In the genomic region with DNA sequence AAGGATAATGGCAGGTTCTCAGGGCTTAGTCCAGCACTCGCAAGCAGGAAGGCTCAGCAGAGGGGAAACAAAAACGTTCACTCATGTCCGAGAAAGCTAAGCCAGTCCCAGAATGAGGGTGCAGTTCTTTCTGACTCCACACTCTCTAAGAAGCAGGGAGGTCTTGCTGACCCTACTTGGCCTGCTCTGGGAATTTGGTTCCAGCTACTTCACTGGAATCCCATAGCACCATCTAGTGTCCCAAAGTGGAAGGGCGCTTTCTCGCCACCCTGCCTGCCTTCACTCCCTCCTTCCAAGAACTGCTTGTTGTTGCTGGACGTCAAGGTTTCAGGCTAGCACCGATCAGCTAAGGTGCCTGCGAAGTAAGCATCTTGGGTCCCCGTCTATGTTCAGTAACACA, we compare ENCODE assay signal across 9 mouse cellular contexts. TPM values are rescaled to one million over a fixed set of nuclear protein-coding genes. Genes with fewer than 3 reads are reported as not detected.
DNase-seq lines count a peak whose midpoint lies in the region; ATAC-seq and TF ChIP-seq lines count a peak whose summit lies in the region.
"Had no signal": no experiment of that assay in that cellular context is flagged by ENCODE, and none has a peak within 500 bp of the region (broad histone marks: within the 10 kb centered on the region; RNA-seq: fewer than 3 reads in every experiment).

No protein-coding gene starts in this region.

- no peaks in the 10 kb centered on the region for H3K36me3 ChIP-seq in E14TG2a.4 (ENCODE audit: insufficient read depth, low read length)
- no peaks in the 10 kb centered on the region for H3K36me3 ChIP-seq in embryonic facial prominence, embryonic 11.5 days (replicated peaks; ENCODE audit: control insufficient read depth, insufficient read depth, low read depth, low read length)
- H3K36me3 ChIP-seq: heart, embryonic 15.5 days had no signal

- H3K27me3 ChIP-seq in E14TG2a.4 (ENCODE audit: insufficient read depth, low read length), result peaks cover 27% of the 10 kb centered on the region
- no peaks in the 10 kb centered on the region for H3K27me3 ChIP-seq in embryonic facial prominence, embryonic 11.5 days (ENCODE audit: control insufficient read depth, insufficient read depth, low read length)
- H3K27me3 ChIP-seq: heart, embryonic 15.5 days had no signal

- intact Hi-C loops in heart, postnatal 10 days (cut with DNase I), result loop anchor here (1.0 to 5.0 kb wide), 4 partner anchors 85 to 259 kb away; a partner anchor contains a TSS

- no peak overlapping the region for H3K27ac ChIP-seq in embryonic facial prominence, embryonic 11.5 days (replicated peaks; ENCODE audit: low read depth, low read length)
- H3K27ac ChIP-seq: heart, embryonic 15.5 days had no signal

- peak; percentile 60 for TF ChIP-seq CTCF in E14TG2a.4 (conservative IDR thresholded peaks at IDR 0.05; ENCODE audit: low read length)

- WGBS in embryonic facial prominence, embryonic 11.5 days, result 12% methylated on average over 9 of the region's 9 CpGs

- H3K4me1 ChIP-seq in E14TG2a.4 (replicated peaks; ENCODE audit: low read depth, low read length), result peaks cover 6% of the 10 kb centered on the region
- no peaks in the 10 kb centered on the region for H3K4me1 ChIP-seq in embryonic facial prominence, embryonic 11.5 days (ENCODE audit: control insufficient read depth, insufficient read depth, low read length)

- peaks cover 12% of the 10 kb centered on the region for H3K9me3 ChIP-seq in E14TG2a.4 (ENCODE audit: low read length)
- no peaks in the 10 kb centered on the region for H3K9me3 ChIP-seq in embryonic facial prominence, embryonic 11.5 days (replicated peaks; ENCODE audit: control insufficient read depth, low read length)
- H3K9me3 ChIP-seq: heart, embryonic 15.5 days had no signal

- ATAC-seq in embryonic facial prominence, embryonic 11.5 days (replicated peaks; ENCODE audit: insufficient number of reproducible peaks, low FRiP score, low TSS enrichment, low read depth), result no peak

- H3K4me2 ChIP-seq in embryonic facial prominence, embryonic 11.5 days (ENCODE audit: low read depth, low read length), result no peak overlapping the region
- H3K4me2 ChIP-seq: heart, embryonic 15.5 days had no signal

- H3K4me3 ChIP-seq in E14TG2a.4 (replicated peaks; ENCODE audit: low read length), result no peak overlapping the region
- H3K4me3 ChIP-seq in embryonic facial prominence, embryonic 11.5 days (ENCODE audit: low read depth, low read length), result no peak overlapping the region
- H3K4me3 ChIP-seq: heart, embryonic 15.5 days had no signal

- DNase-seq in adrenal gland, postnatal 10 days, result peak; percentile 80
- DNase-seq in embryonic facial prominence, embryonic 11.5 days (ENCODE audit: low spot score), result peak; percentile 82
- DNase-seq in heart, postnatal 10 days, result peak; percentile 79 to 82
- peak; percentile 64 to 74 for DNase-seq in layer of hippocampus, adult 8-10 months (ENCODE audit: low spot score in 2 of 2)
- DNase-seq in lung, postnatal 10 days, result peak; percentile 80
- peak; percentile 87 for DNase-seq in retina, embryonic 14.5 days (ENCODE audit: low spot score)
- peak; percentile 47 to 78 for DNase-seq in urinary bladder, postnatal 4 days (ENCODE audit: low spot score in 2 of 2)

- H3K9ac ChIP-seq in embryonic facial prominence, embryonic 11.5 days (replicated peaks; ENCODE audit: low read length), result no peak overlapping the region
- H3K9ac ChIP-seq: heart, embryonic 15.5 days had no signal

RNA-seq across cellular contexts. Expression of a gene that starts 5.0 kb away (rescaled TPM):
- total RNA-seq in adrenal gland, postnatal 10 days (2021), result 10 to 100 TPM in 1 of 2 experiments, 1 to 10 TPM in 1; 7.0 to 10.2 TPM
- polyA plus RNA-seq in embryonic facial prominence, embryonic 11.5 days (2014; fragmentation: Nextera tagmentation; extraction: Ambion mirVana), result 2.2 TPM in 2 replicates
- 1 to 10 TPM; 2.1 to 2.8 TPM for total RNA-seq in heart, postnatal 10 days (2021)
- total RNA-seq in layer of hippocampus, adult 8-10 months (2022), result 10 to 100 TPM in 3 of 4 experiments, 1 to 10 TPM in 1; 9.6 to 15.4 (median 13.0) TPM

RNA-seq across cellular contexts. Expression of a gene that starts 53.1 kb away (rescaled TPM):
- 10 to 100 TPM; 48.1 to 51.6 TPM for total RNA-seq in adrenal gland, postnatal 10 days (2021)
- polyA plus RNA-seq in embryonic facial prominence, embryonic 11.5 days (2014; fragmentation: Nextera tagmentation; extraction: Ambion mirVana), result 67.3 and 70.8 TPM in 2 replicates
- total RNA-seq in heart, postnatal 10 days (2021), result 10 to 100 TPM; 18.8 to 33.1 TPM
- 10 to 100 TPM in 3 of 4 experiments, 1 to 10 TPM in 1; 9.6 to 32.9 (median 23.5) TPM for total RNA-seq in layer of hippocampus, adult 8-10 months (2022)
